Mouse (Mus musculus) kidney, embryonic 16.5 days (tissue): Measurements from ENCODE around the gene Thap12. TPM values are rescaled to one million over a fixed set of nuclear protein-coding genes. Genes with fewer than 3 reads are reported as not detected.

Experiments
- ATAC-seq: fragments of 200-750 bp; cut with Nextera tagmentation; 2 replicates; pipeline ENCODE4 v1.8.0; 2017; ENCODE audit warnings: moderate TSS enrichment; ENCODE audit not compliant: low FRiP score, low TSS enrichment
- H3K27ac ChIP-seq: fragments of 300-500 bp; sonication (generic); 2 replicates; pipeline ENCODE4 v1.5.1; 2014; ENCODE audit warnings: low read length
- H3K27me3 ChIP-seq: fragments of 300-500 bp; sonication (generic); 2 replicates; pipeline ENCODE4 v1.6.1; 2014; ENCODE audit warnings: low read length, control low read depth, mixed read lengths; ENCODE audit not compliant: insufficient read depth
- H3K36me3 ChIP-seq: fragments of 300-500 bp; sonication (generic); 2 replicates; pipeline ENCODE4 v1.6.1; 2014; ENCODE audit warnings: low read length, control low read depth, mixed read lengths; ENCODE audit not compliant: insufficient read depth
- H3K4me1 ChIP-seq: fragments of 300-500 bp; sonication (generic); 2 replicates; pipeline ENCODE4 v1.6.1; 2014; ENCODE audit warnings: low read length, control low read depth, mixed read lengths; ENCODE audit not compliant: insufficient read depth
- H3K4me2 ChIP-seq: fragments of 300-500 bp; sonication (generic); replicated peaks from 2 replicates; pipeline ENCODE4 v1.6.1; 2014; ENCODE audit warnings: low read depth, low read length
- H3K4me3 ChIP-seq: fragments of 300-500 bp; sonication (generic); 2 replicates; pipeline ENCODE4 v1.5.1; 2014; ENCODE audit warnings: mild to moderate bottlenecking, low read length
- H3K9ac ChIP-seq: fragments of 300-500 bp; sonication (generic); replicated peaks from 2 replicates; pipeline ENCODE4 v1.6.1; 2014; ENCODE audit warnings: low read length
- H3K9me3 ChIP-seq: fragments of 300-500 bp; sonication (generic); 2 replicates; pipeline ENCODE4 v1.6.1; 2016; ENCODE audit warnings: low read length, control low read depth
- WGBS: fragments of 180-500 bp; shearing (Covaris S2); extraction: QIAGEN DNeasy Blood & Tissue Kit; methylation state at CpG from one replicate; pipeline ENCODE4 v1.1.7; 2014; 5-methylcytosine and 5-hydroxymethylcytosine counted together
- polyA plus RNA-seq: library from polyadenylated mRNA; unstranded; fragments of >200 nt; fragmentation: Nextera tagmentation; extraction: Ambion mirVana; gene quantifications from 2 replicates; pipeline ENCODE4 v1.2.1, GENCODE M21; 2015

Gene Thap12
- polyA plus RNA-seq, 1 experiment from 2014 or later = 53.7 TPM

DNA sequence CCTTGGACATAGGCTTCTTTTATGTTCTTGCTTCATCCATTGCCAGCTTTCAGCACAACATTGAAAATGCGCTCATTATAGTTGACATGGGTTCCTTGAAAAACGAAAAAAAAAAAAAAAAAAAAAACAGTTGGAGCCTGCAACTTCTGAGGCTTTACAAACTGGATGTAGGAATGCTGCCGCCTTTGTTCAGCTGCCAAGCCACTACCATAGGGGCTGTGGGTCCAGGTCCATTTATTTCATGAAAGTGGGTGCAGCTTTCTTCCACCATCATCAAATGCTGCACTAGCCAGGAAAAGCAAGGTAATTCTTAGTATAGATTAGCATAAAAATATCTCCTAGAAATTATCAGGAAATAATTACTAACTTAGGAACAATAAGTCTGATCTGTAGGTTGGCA, 17.8 kb downstream of the Thap12 start:
- no peaks in the 10 kb centered on the region for H3K27me3 ChIP-seq
- peaks cover 11% of the 10 kb centered on the region for H3K36me3 ChIP-seq
- no peak overlapping the region for H3K4me2 ChIP-seq
- peaks cover 30% of the 10 kb centered on the region for H3K4me1 ChIP-seq
- no peak overlapping the region for H3K4me3 ChIP-seq
- no peak for ATAC-seq
- H3K9ac ChIP-seq = no peak overlapping the region
- WGBS = 42% methylated on average over 3 of the region's 3 CpGs
- H3K27ac ChIP-seq = no peak overlapping the region
- no peaks in the 10 kb centered on the region for H3K9me3 ChIP-seq

DNA sequence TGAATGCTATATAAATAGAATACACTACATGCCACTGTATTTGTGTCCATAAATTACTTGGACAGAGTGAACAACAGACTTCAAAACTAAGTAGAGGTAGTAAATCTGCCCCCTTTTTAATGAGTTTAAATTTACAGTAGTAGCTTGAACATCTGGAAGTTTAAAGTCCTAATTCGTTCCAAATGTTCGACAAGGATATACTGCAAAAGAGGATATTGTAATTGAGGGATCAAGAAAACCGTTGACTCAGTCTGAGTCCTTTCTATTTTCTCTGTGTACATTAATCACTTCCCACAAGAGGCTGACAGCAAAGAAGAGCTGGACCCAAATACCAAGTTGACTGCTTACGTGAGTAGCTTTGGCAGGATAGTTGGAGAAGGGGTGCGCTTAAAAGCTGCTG, 18.3 kb downstream of the Thap12 start:
- Histone ChIP-seq H3K4me3 (no peak overlapping the region), H3K9me3 (no peaks in the 10 kb centered on the region), H3K4me2 (no peak overlapping the region), H3K27ac (no peak overlapping the region), H3K27me3 (no peaks in the 10 kb centered on the region), H3K4me1 (peaks cover 30% of the 10 kb centered on the region), H3K9ac (no peak overlapping the region), H3K36me3 (peaks cover 7% of the 10 kb centered on the region)
- peak; percentile 47; the same call in 1 of the 2 replicates for ATAC-seq
- WGBS = 28% methylated on average over 5 of the region's 5 CpGs

- H3K4me1 ChIP-seq = peaks cover 30% of the 10 kb centered on the region
- ATAC-seq = 0 out of 2 replicates have a peak, but pooled peaks have one; percentile 36
Measured at GRCm38 (mm10) chr7:98721623-98722022, 18.7 kb downstream of the Thap12 start.

DNA sequence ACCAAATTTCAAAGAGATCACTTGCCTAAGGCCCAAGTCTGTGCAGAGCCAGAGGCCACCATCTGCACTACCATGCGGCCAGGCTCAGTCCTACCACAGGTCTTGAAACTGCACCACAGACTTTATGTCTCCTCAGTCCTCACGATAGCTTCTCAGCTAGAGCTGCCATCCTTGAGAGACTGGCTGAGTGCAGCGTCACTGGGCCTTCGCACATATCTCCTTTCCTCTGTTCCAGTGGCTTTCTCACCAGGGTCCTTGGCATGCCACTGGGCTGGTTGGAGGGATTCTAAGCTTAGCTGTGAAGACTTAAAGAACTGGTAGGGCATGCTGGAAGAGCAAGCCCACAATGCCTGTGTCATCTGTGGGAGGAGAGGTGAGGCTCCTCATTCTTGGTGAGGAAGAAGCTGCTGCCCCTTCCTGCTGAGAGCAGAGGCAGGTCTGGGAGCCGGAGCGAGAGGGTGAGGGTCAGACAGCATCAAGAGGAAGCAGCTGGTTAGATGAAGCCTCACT, 22.8 kb downstream of the Thap12 start:
- no peaks in the 10 kb centered on the region for H3K9me3 ChIP-seq
- H3K4me3 ChIP-seq = no peak overlapping the region
- no peak overlapping the region for H3K4me2 ChIP-seq
- H3K4me1 ChIP-seq = peaks cover 55% of the 10 kb centered on the region
- no peaks in the 10 kb centered on the region for H3K27me3 ChIP-seq
- no peaks in the 10 kb centered on the region for H3K36me3 ChIP-seq
- no peak overlapping the region for H3K27ac ChIP-seq
- ATAC-seq = no peak
- no peak overlapping the region for H3K9ac ChIP-seq
- WGBS = 82% methylated on average over 6 of the region's 6 CpGs

More at GRCm38 (mm10) chr7:98721623-98722022, 18.7 kb downstream of the Thap12 start:
- 42% methylated on average over 6 of the region's 6 CpGs for WGBS
- Histone ChIP-seq H3K27ac (0 out of 2 replicates have a peak overlapping the region, but pooled peaks have one; percentile 16), H3K9ac (no peak overlapping the region), H3K27me3 (no peaks in the 10 kb centered on the region), H3K9me3 (no peaks in the 10 kb centered on the region), H3K4me3 (no peak overlapping the region), H3K4me2 (no peak overlapping the region; the same call in 1 of the 2 replicates), H3K36me3 (peaks cover 3% of the 10 kb centered on the region; the same call in 1 of the 2 replicates)

DNA sequence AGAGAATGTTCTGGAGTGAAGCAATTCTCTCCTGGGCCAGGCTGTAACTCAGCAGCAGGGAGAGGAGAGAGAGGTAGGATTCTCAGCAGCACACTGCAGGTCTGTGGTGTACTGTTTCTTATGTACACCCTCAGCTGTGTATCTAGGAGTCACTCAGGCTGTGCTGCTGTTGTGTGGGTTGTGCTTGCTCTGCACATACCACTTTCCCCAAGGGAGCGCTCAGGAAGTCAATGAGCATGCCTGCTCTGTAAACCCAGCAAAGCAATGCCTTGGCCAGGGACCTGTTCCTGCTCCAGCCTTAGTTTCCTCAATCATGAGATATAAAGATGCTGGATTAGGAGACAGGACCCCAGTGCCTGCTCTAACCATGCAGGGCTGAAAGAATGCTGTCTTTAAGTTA, 25.1 kb downstream of the Thap12 start:
- Histone ChIP-seq H3K9me3 (no peaks in the 10 kb centered on the region), H3K4me2 (no peak overlapping the region), H3K27me3 (no peaks in the 10 kb centered on the region), H3K4me3 (no peak overlapping the region), H3K9ac (no peak overlapping the region), H3K27ac (peak overlapping the region; percentile 41; the same call in 1 of the 2 replicates), H3K4me1 (peaks cover 37% of the 10 kb centered on the region), H3K36me3 (no peaks in the 10 kb centered on the region)
- 0 out of 2 replicates have a peak, but pooled peaks have one; percentile 29 for ATAC-seq
- 82% methylated on average over 1 of the region's 1 CpGs for WGBS

DNA sequence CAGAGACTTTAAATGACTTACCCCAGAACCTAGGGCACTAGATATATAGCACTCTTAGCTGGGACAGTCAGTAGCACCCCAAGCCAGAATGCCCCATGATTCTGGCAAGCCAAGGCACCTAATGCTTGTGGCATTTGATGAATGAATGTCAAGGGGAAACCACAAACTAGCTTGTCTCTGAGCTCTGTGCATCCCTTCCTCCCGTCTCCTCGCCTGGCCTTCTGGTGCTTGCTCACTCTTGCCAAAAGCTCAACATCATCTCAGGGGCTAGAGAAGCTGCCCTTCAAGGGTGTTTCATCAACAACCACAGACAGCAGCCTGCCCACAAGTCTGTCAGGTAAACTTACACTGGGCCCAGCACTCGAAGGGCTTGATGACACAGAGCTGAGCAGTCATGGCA, 25.6 kb downstream of the Thap12 start:
- Histone ChIP-seq H3K4me3 (no peak overlapping the region), H3K36me3 (no peaks in the 10 kb centered on the region), H3K9ac (no peak overlapping the region), H3K4me2 (no peak overlapping the region), H3K27me3 (no peaks in the 10 kb centered on the region), H3K27ac (peak overlapping the region; percentile 3; the same call in 1 of the 2 replicates), H3K9me3 (no peaks in the 10 kb centered on the region), H3K4me1 (peaks cover 34% of the 10 kb centered on the region)
- 63% methylated on average over 3 of the region's 3 CpGs for WGBS
- ATAC-seq = no peak

DNA sequence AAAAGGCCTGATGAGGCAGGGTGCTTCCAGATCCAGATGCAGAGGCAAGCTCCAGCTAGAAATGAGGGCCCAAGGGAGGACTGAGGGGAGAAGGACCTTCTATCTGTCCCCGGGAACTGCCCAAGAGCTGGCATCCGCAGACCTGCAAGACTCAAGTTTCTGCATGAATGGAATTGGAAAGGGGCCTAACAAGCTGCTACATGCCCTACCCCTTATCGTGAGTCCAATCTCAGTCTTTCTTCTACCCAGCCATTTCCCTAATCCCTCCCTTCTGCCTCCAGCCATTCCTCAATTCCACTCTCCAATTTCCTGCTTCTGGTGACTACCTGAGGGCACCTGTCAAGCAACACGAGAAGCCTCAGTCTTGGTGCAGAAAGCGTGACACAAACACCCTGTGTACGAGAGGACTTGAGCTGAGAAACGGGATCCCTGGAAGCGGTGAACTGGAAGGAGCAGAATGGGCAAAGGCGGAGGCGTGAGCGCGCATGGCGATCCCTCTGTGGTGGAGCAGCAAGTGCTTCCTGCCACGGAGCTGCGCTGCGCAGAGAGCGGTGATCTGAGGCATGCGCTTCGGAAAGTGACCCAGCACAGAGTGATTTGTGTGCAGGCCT, 26.9 kb downstream of the Thap12 start:
- Histone ChIP-seq H3K9ac (no peak overlapping the region; the same call in 1 of the 2 replicates), H3K4me3 (peak overlapping the region; percentile 27), H3K36me3 (no peaks in the 10 kb centered on the region), H3K27me3 (no peaks in the 10 kb centered on the region), H3K4me1 (peaks cover 27% of the 10 kb centered on the region), H3K9me3 (no peaks in the 10 kb centered on the region), H3K4me2 (peak overlapping the region; percentile 48), H3K27ac (peak overlapping the region; percentile 73; the same call in 1 of the 2 replicates)
- peak; percentile 88 for ATAC-seq
- WGBS = 17% methylated on average over 19 of the region's 19 CpGs

DNA sequence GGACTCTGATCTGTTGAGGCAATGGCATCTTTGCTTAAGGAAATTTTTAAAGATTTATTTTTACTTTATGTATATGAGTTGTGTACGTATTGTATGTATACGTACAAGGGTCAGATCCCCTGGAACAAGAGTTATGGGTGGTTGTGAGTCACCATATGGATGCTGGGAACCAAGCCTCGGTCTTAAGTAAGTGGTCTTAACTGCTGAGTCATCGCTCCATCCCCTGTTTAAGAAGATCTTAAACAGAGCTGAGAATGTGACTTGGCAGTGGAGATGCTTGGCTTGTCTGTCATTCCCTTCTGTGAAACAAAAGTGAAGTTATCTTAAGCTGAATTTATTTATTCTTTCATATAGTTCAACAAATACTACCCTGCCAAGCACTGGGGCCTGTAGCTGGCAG, 31.1 kb downstream of the Thap12 start:
- Histone ChIP-seq H3K4me2 (no peak overlapping the region), H3K9ac (no peak overlapping the region), H3K36me3 (no peaks in the 10 kb centered on the region), H3K27me3 (no peaks in the 10 kb centered on the region), H3K27ac (no peak overlapping the region), H3K4me1 (peaks cover 18% of the 10 kb centered on the region), H3K9me3 (no peaks in the 10 kb centered on the region), H3K4me3 (no peak overlapping the region)
- ATAC-seq = no peak
- WGBS = 92% methylated on average over 4 of the region's 4 CpGs

DNA sequence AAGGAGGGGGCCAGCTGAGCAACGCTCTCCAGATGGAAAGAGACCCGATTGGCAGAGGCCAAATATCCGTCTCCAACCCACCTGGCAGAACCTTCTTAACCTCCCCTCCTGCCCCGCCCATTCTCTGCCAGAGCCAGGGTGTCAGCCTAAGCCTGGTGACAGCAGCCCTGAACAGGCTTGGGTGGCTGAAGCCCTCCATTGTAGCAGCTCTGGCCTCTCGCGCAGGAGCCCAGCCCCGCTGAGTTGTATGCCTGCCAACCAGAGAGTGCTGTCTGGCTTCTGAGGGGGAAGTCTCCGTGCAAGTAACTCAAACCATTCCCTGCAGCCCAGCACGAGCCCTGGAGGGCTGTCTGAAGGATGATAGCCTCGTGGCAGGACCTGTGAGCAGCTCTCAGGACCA, 32.0 kb downstream of the Thap12 start:
- Histone ChIP-seq H3K27ac (no peak overlapping the region), H3K36me3 (no peaks in the 10 kb centered on the region), H3K4me3 (no peak overlapping the region), H3K9me3 (no peaks in the 10 kb centered on the region), H3K9ac (no peak overlapping the region; the same call in 1 of the 2 replicates), H3K27me3 (no peaks in the 10 kb centered on the region), H3K4me1 (peaks cover 11% of the 10 kb centered on the region), H3K4me2 (no peak overlapping the region)
- ATAC-seq = peak; percentile 64
- WGBS = 27% methylated on average over 10 of the region's 10 CpGs
